Mouse (Mus musculus) neural tube, embryonic 12.5 days (tissue): ENCODE data around the gene Chid1. TPM values are rescaled to one million over a fixed set of nuclear protein-coding genes. Genes with fewer than 3 reads are reported as not detected.

Source experiments
- ATAC-seq: fragments of 200-750 bp; cut with Nextera tagmentation; 2 replicates; pipeline ENCODE4 v1.8.0; 2017; ENCODE audit warnings: low read depth, mild to moderate bottlenecking, moderate TSS enrichment, moderate library complexity; ENCODE audit not compliant: low FRiP score
- H3K27ac ChIP-seq: fragments of 300-500 bp; sonication (generic); 2 replicates; pipeline ENCODE4 v1.5.1; 2016
- H3K27me3 ChIP-seq: fragments of 300-500 bp; sonication (generic); replicated peaks from 2 replicates; pipeline ENCODE4 v1.6.1; 2016; ENCODE audit warnings: mild to moderate bottlenecking
- H3K36me3 ChIP-seq: fragments of 300-500 bp; sonication (generic); 2 replicates; pipeline ENCODE4 v1.6.1; 2016; ENCODE audit warnings: mild to moderate bottlenecking
- H3K4me1 ChIP-seq: fragments of 300-500 bp; sonication (generic); 2 replicates; pipeline ENCODE4 v1.6.1; 2016
- H3K4me2 ChIP-seq: fragments of 300-500 bp; sonication (generic); replicated peaks from 2 replicates; pipeline ENCODE4 v1.6.1; 2016; ENCODE audit warnings: mild to moderate bottlenecking
- H3K4me3 ChIP-seq: fragments of 300-500 bp; sonication (generic); 2 replicates; pipeline ENCODE4 v1.5.1; 2016
- H3K9ac ChIP-seq: fragments of 300-500 bp; sonication (generic); 2 replicates; pipeline ENCODE4 v1.6.1; 2016; ENCODE audit warnings: mild to moderate bottlenecking
- H3K9me3 ChIP-seq: fragments of 300-500 bp; sonication (generic); 2 replicates; pipeline ENCODE4 v1.6.1; 2016; ENCODE audit warnings: mild to moderate bottlenecking
- WGBS: fragments of 180-500 bp; shearing (Covaris S2); methylation state at CpG from one replicate; pipeline ENCODE4 v1.1.7; 2016; 5-methylcytosine and 5-hydroxymethylcytosine counted together
- polyA plus RNA-seq: library from polyadenylated mRNA; unstranded; fragments of >200 nt; fragmentation: Nextera tagmentation; extraction: Ambion mirVana; gene quantifications from 2 replicates; pipeline ENCODE4 v1.2.1, GENCODE M21; 2016

Gene Chid1
- polyA plus RNA-seq, 1 experiment from 2014 or later: 33.7 TPM

DNA sequence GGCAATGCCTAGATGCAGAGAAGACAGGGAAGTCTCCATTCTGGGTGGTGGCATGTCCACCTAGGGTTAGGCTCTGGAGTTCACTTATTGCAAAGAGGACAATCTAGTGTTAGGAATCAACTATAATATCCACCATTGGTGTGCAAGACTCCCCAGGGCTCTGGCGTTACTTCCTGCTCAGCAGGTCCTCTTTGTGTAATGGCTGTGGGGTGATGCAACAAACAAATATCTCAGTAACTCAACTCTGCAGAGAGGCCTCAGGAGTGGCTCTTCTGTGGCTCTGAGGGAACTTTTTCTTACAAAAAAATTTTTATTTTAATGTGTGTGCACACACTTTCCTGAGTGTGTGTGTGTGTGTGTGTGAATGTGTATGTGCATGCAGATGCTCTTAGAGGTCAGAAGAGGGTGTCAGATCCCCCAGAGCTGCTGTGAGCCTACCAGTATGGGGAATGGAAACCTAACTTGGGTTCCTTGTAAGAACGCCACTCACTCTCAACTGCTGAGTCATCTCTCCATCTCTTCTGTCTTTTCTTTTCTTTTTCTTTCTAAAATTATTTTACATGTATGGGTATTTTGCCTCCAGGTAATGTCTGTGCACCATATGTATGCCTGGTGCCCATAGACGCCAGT is 9.9 kb upstream of the Chid1 start:
- Histone ChIP-seq H3K4me2 (no peak overlapping the region), H3K9ac (no peak overlapping the region), H3K27me3 (no peaks in the 10 kb centered on the region), H3K4me1 (no peaks in the 10 kb centered on the region), H3K4me3 (no peak overlapping the region), H3K27ac (no peak overlapping the region), H3K36me3 (no peaks in the 10 kb centered on the region), H3K9me3 (no peaks in the 10 kb centered on the region)
- WGBS: 88% methylated on average over 3 of the region's 3 CpGs
- ATAC-seq: no peak

DNA sequence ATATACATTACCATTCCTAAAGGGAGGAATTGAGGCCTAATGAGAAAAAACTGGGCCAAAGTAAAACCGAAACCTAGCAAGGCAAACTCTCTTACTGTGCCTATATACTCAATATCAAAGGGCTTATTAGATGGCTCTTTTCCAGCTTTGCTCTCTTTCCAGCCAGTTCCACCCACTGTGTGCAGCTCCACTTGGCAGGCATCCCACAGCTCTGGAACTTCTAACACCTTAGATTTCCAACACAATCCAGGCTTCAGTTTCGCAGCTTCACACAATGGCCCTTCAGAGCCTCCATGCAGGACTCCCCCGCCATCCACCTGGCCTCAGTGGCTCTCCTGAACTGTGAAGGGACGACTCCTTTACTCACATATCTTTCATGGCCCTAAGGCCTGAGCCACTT is 5.0 kb upstream of the Chid1 start:
- WGBS: 83% methylated on average over 4 of the region's 4 CpGs
- Histone ChIP-seq H3K4me2 (no peak overlapping the region), H3K4me3 (no peak overlapping the region), H3K4me1 (peaks cover 7% of the 10 kb centered on the region), H3K36me3 (no peaks in the 10 kb centered on the region), H3K27ac (no peak overlapping the region), H3K9ac (no peak overlapping the region), H3K27me3 (no peaks in the 10 kb centered on the region), H3K9me3 (no peaks in the 10 kb centered on the region)
- no peak for ATAC-seq

DNA sequence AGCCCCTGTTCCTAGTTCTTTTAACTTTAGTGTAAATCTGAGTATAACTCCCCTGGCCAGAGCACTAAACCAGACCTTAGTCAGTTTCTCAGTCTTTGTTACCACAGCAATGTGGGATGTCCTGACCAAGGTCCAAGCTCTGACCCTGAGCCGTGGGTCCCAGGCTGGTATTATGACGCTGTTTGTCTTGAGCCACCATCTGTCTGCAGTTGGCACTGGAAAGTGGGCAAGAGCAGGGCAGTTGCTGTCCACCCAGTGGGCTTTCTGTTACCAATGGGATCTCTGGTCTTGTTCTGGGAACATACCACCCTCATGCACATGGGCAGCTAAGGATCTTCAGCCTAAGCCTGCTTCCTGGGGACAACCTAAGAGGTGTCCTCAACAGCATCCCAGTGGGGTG is 2.9 kb upstream of the Chid1 start:
- no peak overlapping the region for H3K27ac ChIP-seq
- ATAC-seq: no peak
- H3K9ac ChIP-seq: no peak overlapping the region
- no peak overlapping the region for H3K4me2 ChIP-seq
- WGBS: 90% methylated on average over 2 of the region's 2 CpGs
- H3K27me3 ChIP-seq: no peaks in the 10 kb centered on the region
- no peaks in the 10 kb centered on the region for H3K9me3 ChIP-seq
- no peak overlapping the region for H3K4me3 ChIP-seq
- H3K36me3 ChIP-seq: no peaks in the 10 kb centered on the region
- H3K4me1 ChIP-seq: peaks cover 17% of the 10 kb centered on the region

DNA sequence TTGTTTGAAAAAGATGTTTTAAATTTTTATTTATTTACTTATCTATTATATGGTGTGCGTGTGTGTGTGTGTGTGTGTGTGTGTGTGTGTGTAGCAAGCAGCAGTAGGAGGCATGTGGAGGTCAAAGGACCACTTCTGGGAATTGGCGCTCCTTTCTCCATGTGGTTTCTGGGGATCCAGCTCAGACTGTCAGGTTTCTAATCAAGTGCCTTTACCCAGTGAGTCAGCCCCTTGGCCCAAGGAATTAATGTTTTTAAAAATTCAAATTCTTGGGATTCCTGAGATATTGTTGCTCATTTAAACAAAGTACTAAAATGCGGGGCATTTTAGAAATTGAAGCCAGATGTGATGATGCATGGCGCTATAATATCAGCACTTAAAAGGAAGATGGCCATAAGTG is 2.0 kb upstream of the Chid1 start:
- Histone ChIP-seq H3K4me1 (peaks cover 17% of the 10 kb centered on the region), H3K9ac (no peak overlapping the region), H3K27ac (no peak overlapping the region), H3K27me3 (no peaks in the 10 kb centered on the region), H3K9me3 (no peaks in the 10 kb centered on the region), H3K4me3 (no peak overlapping the region), H3K36me3 (no peaks in the 10 kb centered on the region), H3K4me2 (no peak overlapping the region)
- ATAC-seq: no peak
- 84% methylated on average over 4 of the region's 4 CpGs for WGBS

- peak; percentile 11; the same call in 1 of the 2 replicates for ATAC-seq
- Histone ChIP-seq H3K36me3 (no peaks in the 10 kb centered on the region), H3K4me1 (peaks cover 17% of the 10 kb centered on the region), H3K27ac (no peak overlapping the region), H3K4me3 (peak overlapping the region; percentile 68), H3K9ac (peak overlapping the region; percentile 81; the same call in 1 of the 2 replicates), H3K4me2 (peak overlapping the region; percentile 68), H3K9me3 (no peaks in the 10 kb centered on the region), H3K27me3 (no peaks in the 10 kb centered on the region)
- 63% methylated on average over 13 of the region's 13 CpGs for WGBS
Measured at GRCm38 (mm10) chr7:141540312-141541081, 840 bp upstream of the Chid1 start.

DNA sequence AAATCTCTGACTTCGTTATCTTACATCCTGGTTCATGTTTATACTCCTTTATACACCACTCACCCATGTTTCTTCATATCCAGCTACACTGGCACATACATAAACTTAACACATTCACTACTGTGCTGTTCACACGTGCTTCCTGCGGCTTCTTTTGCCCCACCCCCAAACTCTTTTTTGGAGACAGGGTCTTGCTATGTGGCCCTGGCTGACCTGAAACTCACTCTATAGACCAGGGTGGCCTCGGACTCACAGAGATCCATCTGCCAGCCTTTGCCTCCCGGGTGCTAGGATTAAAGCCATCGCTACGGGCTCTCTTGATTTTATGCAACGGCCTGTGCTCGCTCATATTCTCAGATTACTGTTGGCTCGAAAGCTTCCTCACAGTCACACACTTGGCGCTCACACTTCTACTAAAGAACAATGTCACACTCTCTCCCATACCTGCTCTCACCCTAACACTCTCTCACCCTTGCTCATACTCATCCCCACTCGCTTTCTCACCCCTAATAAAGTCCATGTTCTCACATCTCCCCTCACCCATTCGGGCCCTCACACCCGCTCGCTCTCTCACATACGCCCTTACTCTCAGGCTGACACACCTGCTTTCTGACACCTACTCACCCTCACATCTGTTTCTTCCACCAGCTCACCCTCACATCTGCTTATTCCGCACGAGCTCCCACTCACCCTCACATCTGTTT is 653 bp downstream of the Chid1 start:
- Histone ChIP-seq H3K4me1 (peaks cover 17% of the 10 kb centered on the region), H3K9me3 (no peaks in the 10 kb centered on the region), H3K4me3 (peak overlapping the region; percentile 68), H3K27me3 (no peaks in the 10 kb centered on the region), H3K36me3 (no peaks in the 10 kb centered on the region), H3K9ac (peak overlapping the region; percentile 81), H3K27ac (0 out of 2 replicates have a peak overlapping the region, but pooled peaks have one; percentile 4), H3K4me2 (peak overlapping the region; percentile 68)
- 25% methylated on average over 18 of the region's 18 CpGs for WGBS
- peak; percentile 36 for ATAC-seq

DNA sequence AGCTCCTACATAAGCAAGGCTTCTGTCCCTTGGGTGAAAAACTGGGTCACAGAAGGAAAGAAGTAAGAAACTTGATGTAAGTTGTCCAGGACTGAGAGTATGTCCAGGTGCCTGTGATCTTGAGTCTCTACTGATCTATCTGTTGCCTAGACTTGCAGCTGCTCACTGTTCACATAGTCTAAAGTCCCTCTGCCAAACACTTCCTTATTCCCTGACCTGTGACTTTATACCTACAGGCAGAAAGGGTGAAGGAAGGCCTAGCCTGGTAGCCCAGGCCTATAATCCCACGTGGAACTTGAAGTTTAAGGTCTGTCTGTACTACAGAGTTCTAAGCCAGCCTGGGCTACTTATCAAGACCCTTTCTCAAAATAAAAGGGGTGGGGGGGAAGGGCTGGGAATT is 4.1 kb downstream of the Chid1 start:
- H3K4me1 ChIP-seq: peaks cover 16% of the 10 kb centered on the region
- no peak overlapping the region for H3K27ac ChIP-seq
- H3K4me2 ChIP-seq: no peak overlapping the region
- H3K4me3 ChIP-seq: no peak overlapping the region
- no peak overlapping the region for H3K9ac ChIP-seq
- H3K36me3 ChIP-seq: peaks cover 5% of the 10 kb centered on the region
- no peak for ATAC-seq
- 74% methylated on average over 1 of the region's 1 CpGs for WGBS
- H3K27me3 ChIP-seq: no peaks in the 10 kb centered on the region
- H3K9me3 ChIP-seq: no peaks in the 10 kb centered on the region

- no peak for ATAC-seq
- no peak overlapping the region for H3K4me2 ChIP-seq
- WGBS: 89% methylated on average over 4 of the region's 4 CpGs
- H3K27ac ChIP-seq: no peak overlapping the region
- H3K27me3 ChIP-seq: no peaks in the 10 kb centered on the region
- peaks cover 45% of the 10 kb centered on the region for H3K36me3 ChIP-seq
- H3K4me1 ChIP-seq: no peaks in the 10 kb centered on the region; the same call in 1 of the 2 replicates
- no peak overlapping the region for H3K9ac ChIP-seq
- no peak overlapping the region for H3K4me3 ChIP-seq
- H3K9me3 ChIP-seq: no peaks in the 10 kb centered on the region
Measured at GRCm38 (mm10) chr7:141525580-141525925, 14.1 kb downstream of the Chid1 start.

DNA sequence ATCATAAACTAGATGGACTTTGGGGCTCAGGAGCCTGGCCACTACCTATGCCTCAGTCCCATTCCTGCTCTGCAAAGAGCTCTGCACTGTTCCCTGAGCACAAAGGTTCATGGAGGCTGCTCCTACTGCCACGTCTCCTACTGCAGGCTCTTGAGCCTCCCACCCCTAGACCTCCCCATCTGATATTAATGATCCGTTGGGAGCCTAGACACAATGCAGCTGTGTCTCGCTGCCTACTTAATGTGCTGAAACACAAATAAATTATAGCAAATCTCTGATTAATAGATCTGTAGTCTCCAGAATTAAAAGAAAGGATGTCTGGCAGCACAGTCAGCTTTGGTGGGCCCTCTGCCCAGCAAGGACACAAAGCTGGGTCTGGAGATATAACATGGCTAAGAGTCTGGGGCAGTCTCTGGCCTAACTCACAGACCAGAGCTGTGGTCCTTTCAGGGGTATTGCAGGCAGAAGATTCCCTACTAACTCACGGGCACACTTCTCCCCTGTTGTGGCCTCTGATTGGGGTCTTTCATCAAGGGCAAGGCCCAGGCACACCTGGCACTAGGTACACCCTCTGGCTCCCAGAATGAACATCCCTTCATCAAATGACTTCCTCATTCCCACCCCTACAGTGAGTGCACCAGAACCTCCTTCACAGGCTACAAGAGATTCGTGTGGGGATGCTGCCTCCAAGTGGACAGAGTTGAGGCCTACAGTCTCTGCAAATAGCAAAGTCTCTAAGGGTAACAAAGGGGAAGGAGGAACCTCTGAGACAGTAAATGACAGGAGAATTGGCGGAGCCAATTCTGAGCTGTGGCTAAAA is 14.7 kb downstream of the Chid1 start:
- Histone ChIP-seq H3K9me3 (no peaks in the 10 kb centered on the region), H3K27me3 (no peaks in the 10 kb centered on the region), H3K9ac (peak overlapping the region; percentile 9; the same call in 1 of the 2 replicates), H3K27ac (no peak overlapping the region), H3K4me2 (no peak overlapping the region), H3K4me3 (no peak overlapping the region), H3K4me1 (no peaks in the 10 kb centered on the region; the same call in 1 of the 2 replicates), H3K36me3 (peaks cover 43% of the 10 kb centered on the region)
- ATAC-seq: peak; percentile 85
- WGBS: 48% methylated on average over 6 of the region's 6 CpGs

DNA sequence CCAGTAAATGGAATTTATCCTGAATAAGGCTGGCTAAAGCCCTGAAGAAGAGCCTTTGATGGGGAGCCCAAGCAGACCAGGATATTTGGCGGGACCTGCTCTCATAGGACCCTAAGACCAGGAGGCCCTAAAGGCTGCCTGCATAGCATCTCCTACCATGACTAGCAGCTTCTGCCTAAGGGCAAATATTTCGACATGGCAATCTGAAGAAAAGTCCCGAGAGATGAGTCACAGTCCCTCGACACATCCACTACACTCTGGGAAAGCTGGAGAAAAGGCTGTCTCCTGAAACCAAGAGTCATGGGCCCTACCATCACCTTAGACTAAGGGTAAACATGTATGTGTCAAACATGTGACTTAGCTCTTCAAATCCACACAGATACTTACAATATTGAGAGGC is 15.4 kb downstream of the Chid1 start:
- peaks cover 41% of the 10 kb centered on the region for H3K36me3 ChIP-seq
- no peak for ATAC-seq
- no peaks in the 10 kb centered on the region for H3K9me3 ChIP-seq
- 90% methylated on average over 4 of the region's 4 CpGs for WGBS
- no peak overlapping the region for H3K9ac ChIP-seq
- H3K4me1 ChIP-seq: no peaks in the 10 kb centered on the region; the same call in 1 of the 2 replicates
- H3K27ac ChIP-seq: no peak overlapping the region
- no peaks in the 10 kb centered on the region for H3K27me3 ChIP-seq
- no peak overlapping the region for H3K4me2 ChIP-seq
- no peak overlapping the region for H3K4me3 ChIP-seq

DNA sequence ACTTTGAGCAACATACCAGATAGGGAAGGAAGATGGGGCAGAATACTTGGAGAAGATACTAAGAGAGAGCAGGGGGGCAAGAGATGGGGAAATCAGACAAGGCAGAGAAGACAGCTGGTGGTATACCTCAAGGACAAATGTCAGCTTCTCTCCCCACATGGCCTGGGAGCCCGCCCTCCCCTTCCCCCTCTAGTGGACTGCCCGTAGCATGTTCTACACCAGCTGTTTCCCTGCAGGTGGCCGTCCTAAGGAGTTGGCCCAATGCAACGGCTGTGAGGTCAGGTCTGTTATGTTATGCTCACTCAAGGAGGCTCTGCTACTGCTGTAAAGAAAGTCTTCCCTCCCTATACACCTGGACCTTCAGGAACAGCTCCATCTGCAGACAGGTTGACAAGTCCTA is 16.6 kb downstream of the Chid1 start:
- Histone ChIP-seq H3K4me2 (no peak overlapping the region), H3K9ac (no peak overlapping the region), H3K9me3 (no peaks in the 10 kb centered on the region), H3K4me1 (peaks cover 4% of the 10 kb centered on the region; the same call in 1 of the 2 replicates), H3K27ac (no peak overlapping the region), H3K36me3 (peaks cover 33% of the 10 kb centered on the region), H3K27me3 (no peaks in the 10 kb centered on the region), H3K4me3 (no peak overlapping the region)
- 47% methylated on average over 4 of the region's 4 CpGs for WGBS
- no peak for ATAC-seq

DNA sequence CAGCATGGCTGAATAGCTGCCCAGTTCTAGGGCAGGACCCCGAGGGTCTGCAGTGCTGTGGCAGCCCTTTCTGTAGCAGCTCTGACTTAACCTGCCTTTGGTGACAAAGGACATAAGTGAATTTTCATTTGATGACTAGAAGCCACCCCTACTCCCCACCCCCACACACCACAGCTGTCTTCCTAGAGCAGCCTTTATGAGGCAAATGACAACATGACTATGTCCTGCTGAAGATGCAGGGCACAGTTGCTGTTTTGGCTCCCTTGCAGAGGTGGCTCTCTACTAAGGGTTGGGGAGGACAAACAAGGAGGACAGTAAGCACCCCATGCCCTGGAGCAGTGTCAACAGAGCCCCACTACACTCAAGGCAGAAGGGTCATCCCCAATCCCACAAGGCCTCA is 19.9 kb downstream of the Chid1 start:
- Histone ChIP-seq H3K27me3 (no peaks in the 10 kb centered on the region), H3K4me1 (peaks cover 4% of the 10 kb centered on the region; the same call in 1 of the 2 replicates), H3K36me3 (peaks cover 38% of the 10 kb centered on the region), H3K4me2 (no peak overlapping the region), H3K9ac (no peak overlapping the region), H3K9me3 (no peaks in the 10 kb centered on the region), H3K4me3 (no peak overlapping the region), H3K27ac (no peak overlapping the region)
- WGBS: 86% methylated on average over 1 of the region's 1 CpGs
- no peak for ATAC-seq
